Mouse (Mus musculus) left cerebral cortex, adult 8-10 months (tissue): ENCODE measurements around the gene Sirpa. TPM values are rescaled to one million over a fixed set of nuclear protein-coding genes. Genes with fewer than 3 reads are reported as not detected.
A peak's percentile ranks its signal among the peaks of the same experiment; 100 is the strongest.

Experiments
- DNase-seq, 2 experiments: peaks; one replicate each; pipeline ENCODE4 v3.0.0; 2022; ENCODE audit warnings: low spot score in 2 of 2
- total RNA-seq, 4 experiments: library from RNA; stranded (reverse); gene quantifications; 2 replicates each; pipeline ENCODE4 v1.2.4; 2022

Sirpa gene
- total RNA-seq, 4 experiments from 2014 or later = 366 to 392 (median 382) TPM

DNA sequence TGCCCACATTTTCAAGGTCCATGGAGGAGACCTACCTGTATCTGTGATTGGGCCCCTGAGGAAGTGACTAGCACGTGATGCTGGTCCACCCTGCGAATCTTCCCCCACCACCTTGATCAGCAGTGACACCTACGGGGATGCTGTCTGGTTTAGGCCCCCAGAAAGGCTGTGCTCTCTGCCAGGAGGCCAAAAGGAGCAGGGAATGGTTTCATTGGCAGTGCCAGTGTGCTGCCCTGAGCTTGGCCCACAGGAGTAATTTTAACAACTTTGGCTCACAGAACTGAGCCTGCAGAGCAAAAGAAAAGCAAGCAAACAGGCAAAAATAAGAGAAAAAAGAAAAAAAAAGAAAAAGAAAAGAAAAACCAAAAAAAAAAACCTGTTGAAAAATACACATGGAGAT, 13.2 kb downstream of the Sirpa start:
- DNase-seq = no peak

DNA sequence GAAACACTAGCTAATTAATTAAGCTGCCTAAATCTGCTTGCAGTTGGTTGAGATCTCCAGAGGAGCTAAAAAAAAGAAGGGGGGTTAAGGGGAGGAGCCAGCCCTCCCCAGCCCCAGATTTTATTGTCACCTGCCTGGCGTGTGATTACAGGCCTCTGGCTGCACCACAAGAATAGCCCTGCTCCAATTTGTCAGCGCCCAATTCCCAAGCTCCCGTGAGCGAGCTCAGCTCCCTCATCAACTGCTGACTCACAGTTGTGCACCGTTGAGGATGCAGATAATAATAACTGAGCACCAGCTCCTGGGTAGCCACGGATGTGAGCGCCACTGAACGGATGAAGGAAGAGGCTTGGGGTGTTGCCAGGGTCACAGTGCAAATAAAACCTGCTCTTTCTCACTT, 13.6 kb downstream of the Sirpa start:
- DNase-seq = peak in 1 of 2 experiments; percentile 59

DNA sequence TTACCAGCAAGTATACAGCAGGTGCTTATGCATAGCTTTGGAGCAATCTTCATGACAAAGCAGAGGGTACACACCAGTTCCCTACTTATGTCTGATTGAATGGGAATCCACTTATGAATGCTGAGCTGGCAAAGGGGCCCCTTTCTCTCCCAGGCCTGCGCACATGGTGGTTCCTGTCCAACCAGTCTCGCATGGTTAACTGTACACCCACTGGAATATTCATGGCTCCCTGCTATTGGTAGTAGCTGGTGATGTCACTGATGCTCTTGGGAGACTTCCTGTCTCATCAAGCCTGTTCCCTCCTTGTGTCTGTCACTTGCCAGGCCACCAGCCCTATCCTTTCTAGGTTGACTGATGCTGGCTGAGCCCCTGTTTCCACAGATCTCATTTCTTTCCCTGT, 14.3 kb downstream of the Sirpa start:
- no peak for DNase-seq

DNA sequence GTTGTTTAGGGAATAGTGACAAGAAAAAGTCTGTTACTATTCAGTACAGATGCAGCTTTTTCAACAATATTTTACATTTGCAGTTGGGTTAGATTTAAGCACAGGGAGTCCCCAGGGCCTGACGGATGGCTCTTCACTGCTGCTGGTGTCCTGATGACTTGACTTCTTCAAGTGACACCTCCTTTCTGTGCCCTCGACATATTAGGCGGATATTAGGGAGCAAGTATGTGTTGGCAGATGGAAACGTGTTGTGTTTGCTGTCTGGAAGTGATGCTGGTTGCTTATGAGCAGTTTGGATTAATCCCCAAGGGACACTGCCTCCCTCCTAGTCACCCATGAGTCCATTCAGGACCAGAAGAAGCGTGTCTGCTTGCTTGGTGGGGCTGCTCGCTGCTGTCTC, 21.3 kb downstream of the Sirpa start:
- DNase-seq = no peak

DNA sequence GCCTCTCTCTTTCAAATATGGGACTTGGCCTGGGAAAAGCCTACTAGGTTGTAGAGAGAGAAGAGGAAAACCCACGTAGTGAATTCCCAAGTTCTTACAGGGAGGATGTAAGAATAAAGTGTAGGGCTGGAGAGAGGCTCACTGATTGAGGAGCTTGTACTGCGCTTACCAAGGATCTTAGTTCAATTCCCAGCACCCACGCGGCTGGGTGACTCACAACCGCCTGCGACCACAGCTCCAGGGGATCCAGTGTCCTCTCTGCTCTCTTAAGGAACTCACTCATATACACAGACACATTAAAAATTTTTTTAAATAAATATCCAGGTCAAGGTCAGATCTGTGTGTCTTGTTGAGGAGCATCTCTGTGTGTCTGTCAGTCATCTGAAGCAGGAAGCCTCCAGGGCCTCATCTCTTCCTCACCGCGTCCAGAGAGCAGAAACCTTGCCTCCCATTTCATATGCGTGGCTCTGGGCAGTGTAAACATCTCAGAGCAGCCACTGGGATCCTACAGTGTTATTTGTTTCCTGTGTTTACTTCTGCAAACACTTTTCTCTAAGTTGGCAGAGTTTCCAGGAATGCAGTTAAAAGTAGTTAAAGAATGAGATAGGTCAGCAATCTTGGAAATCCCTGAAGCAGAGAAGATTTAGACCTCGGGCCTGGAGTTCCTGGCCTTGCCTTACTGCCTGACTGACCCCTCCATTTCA, 22.0 kb downstream of the Sirpa start:
- no peak for DNase-seq

DNA sequence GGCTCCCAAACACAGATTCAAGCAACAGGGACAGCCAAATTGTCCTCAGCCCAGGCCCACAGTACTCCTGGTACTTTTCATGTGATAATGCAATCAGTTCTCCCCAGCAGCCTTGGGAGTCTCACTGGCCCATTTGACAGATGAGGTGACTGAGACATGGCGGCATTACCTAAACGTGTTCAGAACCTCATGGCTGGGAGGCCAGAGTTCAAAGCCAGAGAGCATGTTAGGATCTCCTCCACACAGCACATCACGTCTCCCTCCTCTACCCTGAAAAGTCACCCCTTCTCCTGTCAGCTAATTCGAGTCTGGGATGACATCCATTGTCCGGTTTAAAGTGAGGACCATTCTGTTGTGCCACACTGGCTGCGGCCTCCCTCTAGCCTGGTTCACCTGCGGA, 27.5 kb downstream of the Sirpa start:
- DNase-seq = peak in 1 of 2 experiments; percentile 4

DNA sequence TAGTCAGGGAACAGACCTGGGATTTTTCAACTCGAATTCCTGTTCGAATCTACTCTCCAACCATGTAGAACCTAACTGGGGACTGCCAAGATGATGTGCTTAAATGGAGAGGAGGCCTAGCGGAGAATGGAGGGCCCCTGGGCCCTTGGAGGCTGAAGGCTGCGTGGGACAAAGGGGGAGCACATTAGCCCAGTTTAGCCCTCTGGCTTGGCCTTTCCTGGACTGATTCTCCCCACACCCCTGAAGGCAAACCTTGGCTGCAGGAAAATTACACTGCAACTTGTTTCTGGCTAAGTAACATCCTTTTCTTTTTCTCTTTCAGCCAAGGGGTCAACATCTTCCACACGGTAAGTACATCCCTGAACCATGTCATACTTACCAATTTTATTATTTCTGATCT, 28.2 kb downstream of the Sirpa start:
- DNase-seq = no peak

DNA sequence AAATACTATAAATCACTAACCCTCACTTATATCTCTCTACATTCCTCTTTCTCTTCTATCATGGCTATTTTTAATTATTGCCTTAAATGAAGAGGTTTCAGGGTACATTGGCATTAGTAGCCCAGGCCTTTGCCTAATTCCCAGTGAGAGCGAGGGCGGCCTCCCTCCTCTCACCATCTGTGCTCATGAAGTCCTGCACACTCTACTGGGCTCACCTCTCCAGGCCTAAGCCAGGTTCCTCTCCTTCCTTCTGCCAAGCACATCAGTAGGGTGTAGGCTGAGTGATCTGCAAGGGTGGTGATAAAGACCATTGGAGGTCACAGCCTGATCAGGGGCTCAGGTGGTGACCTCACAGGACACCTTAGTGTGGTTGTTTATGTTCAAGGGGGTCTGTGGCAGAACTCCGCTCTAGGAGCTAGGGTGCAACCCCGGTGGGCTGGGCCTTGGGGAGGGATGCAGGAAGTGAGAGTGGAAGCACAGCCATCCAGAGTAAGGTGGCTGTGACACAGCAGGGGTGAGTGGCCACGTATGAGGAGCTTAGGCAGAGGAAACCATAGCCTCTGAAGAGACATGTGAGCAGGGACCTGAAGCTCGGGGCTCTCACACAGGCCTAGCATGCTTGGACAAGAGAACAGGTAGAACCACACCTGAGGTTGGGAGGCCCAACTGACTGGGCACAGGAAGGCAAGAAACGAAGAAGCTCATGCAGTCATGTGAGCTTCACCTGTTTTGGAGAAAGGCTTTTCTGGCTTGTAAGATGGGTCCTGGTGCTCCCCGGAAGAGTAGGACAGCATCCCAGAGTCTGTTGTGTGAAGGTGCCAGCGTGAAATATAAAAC, 29.2 kb downstream of the Sirpa start:
- DNase-seq = peak in 1 of 2 experiments; percentile 5

DNA sequence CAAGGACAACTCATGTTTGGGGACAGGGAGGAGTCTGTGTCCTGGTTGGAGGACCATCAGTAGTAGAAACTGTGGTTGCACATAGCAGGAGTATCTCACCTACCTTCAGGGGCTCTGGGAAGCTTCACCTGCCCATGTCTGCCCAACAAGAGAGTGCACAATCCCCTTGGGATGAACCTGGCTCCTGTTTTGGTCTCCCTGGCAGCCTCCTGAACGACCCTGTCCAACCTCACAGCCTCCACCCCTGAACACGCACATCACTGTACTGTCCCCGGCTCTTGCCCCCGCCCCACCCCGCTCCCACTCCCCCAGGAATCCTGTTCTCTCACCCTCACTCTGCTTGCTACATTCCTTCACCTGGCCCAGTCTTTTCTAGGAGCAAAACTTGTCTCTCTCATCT, 30.3 kb downstream of the Sirpa start:
- no peak for DNase-seq

DNA sequence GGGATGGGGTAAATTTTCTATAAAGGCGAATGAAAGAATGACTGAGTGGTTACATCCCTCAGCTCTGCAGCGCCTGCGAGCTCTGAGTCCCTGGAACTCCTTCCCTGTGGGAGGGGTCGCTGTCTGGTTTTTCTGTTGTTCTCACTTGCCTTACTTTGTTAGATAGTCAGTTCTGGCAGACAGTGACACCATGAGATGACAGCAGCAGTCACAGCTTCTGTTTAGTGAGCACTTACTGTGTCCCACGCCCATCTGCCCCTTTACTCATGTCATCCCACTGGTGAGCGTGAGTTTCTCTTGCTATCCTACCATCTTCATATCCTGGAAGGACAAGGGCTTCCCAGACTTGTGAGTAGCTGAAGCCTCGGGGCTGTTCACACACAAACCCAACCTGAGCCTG, 31.1 kb downstream of the Sirpa start:
- peak in 1 of 2 experiments; percentile 74 for DNase-seq

DNA sequence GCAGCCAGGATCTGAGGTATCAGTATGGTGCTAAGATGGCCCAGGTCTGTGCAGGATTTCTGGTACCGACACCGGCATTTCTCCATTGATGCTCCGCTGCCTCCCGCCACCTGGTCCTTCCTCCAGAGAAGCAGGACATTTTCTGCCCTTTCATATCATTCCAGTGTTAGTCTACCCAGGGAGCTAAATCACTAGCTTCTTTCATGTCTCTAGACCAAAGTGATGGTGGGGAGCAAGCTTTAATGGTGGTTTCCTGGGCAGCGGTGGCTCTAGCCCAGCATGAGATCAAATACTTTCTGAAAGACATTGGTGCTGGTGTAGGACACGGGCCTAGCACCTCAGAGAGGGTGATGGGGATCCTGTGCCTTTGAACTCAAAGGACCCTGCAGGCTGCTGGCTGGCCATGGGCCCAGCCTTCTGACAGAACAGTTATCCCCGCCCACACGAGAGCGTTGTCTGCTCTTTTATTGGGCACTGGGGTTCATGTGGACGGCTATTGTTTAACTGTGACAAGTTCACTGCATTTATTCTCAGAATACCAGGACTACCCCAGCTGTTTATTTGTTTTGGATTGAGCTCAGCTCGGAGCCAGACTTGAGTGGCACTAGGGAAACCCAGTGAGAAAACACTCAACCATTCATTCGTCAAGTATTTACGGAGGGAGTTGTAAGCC, 31.7 kb downstream of the Sirpa start:
- no peak for DNase-seq

DNA sequence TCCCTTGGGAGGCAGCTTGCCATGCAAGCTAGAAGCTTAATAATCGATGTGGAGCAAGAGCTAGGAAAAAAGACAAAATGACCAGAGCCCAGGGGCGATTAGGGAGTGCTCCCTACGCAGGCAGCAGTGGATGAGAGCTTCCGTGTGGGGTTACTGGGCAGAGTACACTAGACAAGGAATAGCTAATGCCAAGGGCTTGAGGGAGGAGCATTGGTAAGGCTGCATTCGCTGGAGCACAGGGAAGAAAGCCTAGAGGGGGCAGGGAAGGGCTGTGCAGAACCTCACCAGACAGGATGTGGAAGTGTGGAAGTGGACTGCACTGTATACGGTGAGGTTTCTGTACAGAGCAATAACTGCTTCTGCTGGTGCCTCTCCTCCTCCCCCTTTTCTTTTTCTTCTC, 32.3 kb downstream of the Sirpa start:
- no peak for DNase-seq

DNA sequence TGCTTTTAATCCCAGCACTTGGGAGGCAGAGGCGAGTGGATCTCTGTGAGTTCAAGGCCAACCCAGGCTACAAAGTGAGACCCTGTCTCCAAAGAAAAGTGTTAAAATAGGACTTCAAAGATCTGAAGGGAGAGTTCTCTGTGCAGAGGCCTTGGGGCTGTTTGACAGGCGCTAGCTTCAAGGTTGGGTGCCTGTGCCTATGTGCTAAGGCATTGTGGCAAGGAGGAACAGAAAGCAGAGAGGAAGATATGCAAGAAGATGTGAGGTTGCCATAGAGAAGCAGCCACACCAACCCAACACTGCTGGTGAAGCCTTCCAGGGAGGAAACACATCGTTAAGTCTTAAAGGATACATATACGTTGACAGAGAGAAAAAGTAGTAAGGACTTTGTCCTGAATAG, 33.2 kb downstream of the Sirpa start:
- DNase-seq = no peak

DNA sequence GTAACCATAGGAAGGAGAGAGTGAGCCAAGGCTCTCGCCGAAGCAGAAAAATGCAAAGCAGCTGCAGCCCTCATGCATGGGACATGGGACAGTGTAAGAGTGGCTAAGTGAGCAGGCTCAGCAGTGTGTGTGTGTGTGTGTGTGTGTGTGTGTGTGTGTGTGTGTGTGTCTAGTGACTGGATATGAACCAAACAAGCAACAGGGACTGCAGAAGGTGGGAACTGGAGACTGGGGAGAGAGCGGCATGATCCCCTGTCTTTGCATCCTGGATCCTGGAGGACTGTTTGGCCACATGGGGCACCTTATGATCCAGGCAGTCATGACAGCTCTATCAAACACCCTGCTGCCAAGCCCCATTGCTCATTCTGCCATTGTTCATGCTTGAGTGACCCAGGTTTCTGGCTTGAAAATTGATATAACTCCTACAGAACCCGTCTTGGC, 34.0 kb downstream of the Sirpa start:
- no peak for DNase-seq

DNA sequence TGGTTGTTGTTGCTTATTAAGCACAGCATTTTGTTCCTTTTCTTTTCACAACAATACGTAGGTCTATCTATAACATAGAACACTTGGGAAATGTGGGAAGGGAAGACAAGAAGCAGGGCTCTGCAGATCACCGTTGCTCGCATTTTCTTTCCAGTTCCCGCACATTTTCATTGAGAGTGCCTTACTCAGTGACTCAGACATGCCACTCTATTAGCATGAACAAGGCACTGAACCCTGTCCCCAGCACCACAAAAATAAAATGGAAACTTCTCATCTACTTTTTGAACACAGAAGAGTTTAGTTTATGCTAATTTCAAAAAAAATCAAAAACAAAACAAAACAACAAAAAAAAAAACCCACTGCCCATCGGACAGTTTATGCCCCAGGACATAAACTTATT, 34.5 kb downstream of the Sirpa start:
- DNase-seq = no peak

DNA sequence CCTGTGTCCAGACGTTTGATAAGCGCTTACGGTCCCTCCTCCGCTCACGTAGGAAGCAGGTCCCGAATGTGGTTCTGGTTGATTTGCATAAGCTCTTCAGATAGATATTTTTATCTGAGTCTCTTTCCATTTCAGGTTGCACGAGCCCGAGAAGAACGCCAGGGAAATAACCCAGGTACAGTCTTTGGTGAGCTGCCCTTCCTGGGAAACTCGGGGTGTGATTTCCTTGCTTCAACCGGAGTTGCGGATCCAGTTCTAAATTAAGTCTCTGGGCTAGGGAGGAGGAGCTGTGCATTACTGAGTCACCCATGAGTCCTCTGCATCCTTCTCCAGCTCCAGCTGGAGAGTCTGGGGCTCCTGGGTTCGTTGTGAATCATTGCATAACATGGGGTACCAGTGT, 35.2 kb downstream of the Sirpa start:
- peak in 1 of 2 experiments; percentile 85 for DNase-seq

DNA sequence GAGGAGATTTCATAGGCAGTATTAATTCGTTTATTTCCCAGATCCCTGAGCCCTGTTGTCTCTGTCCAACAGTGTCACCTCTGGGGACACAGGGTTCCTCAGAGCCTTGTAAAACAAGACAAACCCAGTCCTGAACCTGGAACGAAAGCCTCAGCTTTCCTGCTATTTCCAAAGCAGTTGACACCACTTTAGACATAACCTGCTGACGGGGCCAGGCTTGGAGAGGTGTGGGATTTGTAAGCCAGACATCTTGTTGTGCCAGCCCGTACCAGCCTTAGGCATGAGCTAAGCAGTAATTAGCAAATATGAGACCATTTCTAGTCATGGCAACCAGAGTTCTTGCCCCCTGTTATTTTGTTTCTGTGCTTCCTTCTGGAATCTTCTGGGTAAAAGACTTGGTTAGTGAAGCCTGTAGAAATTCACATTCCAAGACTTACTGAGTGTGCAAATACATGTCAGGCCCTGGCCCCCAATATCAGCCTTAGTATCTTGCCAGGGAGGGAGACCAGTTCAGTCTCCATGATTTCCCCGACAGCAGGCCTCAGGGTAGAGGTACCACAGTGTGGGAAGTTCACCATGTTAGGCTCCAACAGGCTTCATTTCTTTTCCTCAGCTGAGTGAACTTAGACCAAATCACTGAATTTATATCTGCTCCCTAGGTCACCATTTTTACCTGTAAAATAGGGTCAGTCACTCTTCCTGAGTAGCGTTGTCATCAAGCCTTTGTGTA, 36.0 kb downstream of the Sirpa start:
- no peak for DNase-seq

DNA sequence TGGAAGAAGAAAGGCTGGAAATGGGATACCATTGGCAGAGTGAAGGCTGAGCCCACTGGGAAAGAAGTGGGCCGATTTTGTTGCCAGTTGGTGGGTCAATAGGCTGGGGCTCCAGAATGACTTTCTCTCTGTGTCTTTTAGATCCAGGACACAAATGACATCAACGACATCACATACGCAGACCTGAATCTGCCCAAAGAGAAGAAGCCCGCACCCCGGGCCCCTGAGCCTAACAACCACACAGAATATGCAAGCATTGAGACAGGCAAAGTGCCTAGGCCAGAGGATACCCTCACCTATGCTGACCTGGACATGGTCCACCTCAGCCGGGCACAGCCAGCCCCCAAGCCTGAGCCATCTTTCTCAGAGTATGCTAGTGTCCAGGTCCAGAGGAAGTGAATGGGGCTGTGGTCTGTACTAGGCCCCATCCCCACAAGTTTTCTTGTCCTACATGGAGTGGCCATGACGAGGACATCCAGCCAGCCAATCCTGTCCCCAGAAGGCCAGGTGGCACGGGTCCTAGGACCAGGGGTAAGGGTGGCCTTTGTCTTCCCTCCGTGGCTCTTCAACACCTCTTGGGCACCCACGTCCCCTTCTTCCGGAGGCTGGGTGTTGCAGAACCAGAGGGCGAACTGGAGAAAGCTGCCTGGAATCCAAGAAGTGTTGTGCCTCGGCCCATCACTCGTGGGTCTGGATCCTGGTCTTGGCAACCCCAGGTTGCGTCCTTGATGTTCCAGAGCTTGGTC, 37.3 kb downstream of the Sirpa start:
- no peak for DNase-seq

DNA sequence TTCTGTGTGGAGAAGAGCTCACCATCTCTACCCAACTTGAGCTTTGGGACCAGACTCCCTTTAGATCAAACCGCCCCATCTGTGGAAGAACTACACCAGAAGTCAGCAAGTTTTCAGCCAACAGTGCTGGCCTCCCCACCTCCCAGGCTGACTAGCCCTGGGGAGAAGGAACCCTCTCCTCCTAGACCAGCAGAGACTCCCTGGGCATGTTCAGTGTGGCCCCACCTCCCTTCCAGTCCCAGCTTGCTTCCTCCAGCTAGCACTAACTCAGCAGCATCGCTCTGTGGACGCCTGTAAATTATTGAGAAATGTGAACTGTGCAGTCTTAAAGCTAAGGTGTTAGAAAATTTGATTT, 37.9 kb downstream of the Sirpa start:
- no peak for DNase-seq

DNA sequence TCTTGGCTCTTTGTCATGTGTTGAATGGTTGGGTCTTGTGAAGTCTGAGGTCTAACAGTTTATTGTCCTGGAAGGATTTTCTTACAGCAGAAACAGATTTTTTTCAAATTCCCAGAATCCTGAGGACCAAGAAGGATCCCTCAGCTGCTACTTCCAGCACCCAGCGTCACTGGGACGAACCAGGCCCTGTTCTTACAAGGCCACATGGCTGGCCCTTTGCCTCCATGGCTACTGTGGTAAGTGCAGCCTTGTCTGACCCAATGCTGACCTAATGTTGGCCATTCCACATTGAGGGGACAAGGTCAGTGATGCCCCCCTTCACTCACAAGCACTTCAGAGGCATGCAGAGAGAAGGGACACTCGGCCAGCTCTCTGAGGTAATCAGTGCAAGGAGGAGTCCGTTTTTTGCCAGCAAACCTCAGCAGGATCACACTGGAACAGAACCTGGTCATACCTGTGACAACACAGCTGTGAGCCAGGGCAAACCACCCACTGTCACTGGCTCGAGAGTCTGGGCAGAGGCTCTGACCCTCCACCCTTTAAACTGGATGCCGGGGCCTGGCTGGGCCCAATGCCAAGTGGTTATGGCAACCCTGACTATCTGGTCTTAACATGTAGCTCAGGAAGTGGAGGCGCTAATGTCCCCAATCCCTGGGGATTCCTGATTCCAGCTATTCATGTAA, 38.5 kb downstream of the Sirpa start:
- no peak for DNase-seq
